Mouse (Mus musculus) lung, embryonic 16.5 days (tissue): Measurements from ENCODE around the gene Carm1. TPM values are rescaled to one million over a fixed set of nuclear protein-coding genes. Genes with fewer than 3 reads are reported as not detected.
"Not testable (repeated sequence)": the region's sequence is repeated elsewhere in the genome, so short reads cannot be mapped to it uniquely, and the experiment has no call there.

Experiments used
- ATAC-seq: fragments of 200-750 bp; cut with Nextera tagmentation; 2 replicates; pipeline ENCODE4 v1.8.0; 2017; ENCODE audit warnings: low read depth, mild to moderate bottlenecking, moderate library complexity
- H3K27ac ChIP-seq: fragments of 300-500 bp; sonication (generic); 2 replicates; pipeline ENCODE4 v1.5.1; 2014; ENCODE audit warnings: mild to moderate bottlenecking, control low read depth, low read length
- H3K27me3 ChIP-seq: fragments of 300-500 bp; sonication (generic); 2 replicates; pipeline ENCODE4 v1.6.1; 2014; ENCODE audit warnings: low read depth, low read length, mixed read lengths; ENCODE audit not compliant: control insufficient read depth, insufficient read depth
- H3K36me3 ChIP-seq: fragments of 300-500 bp; sonication (generic); 2 replicates; pipeline ENCODE4 v1.6.1; 2014; ENCODE audit warnings: low read length; ENCODE audit not compliant: control insufficient read depth, insufficient read depth
- H3K4me1 ChIP-seq: fragments of 300-500 bp; sonication (generic); replicated peaks from 2 replicates; pipeline ENCODE4 v1.6.1; 2014; ENCODE audit warnings: low read length, mixed read lengths; ENCODE audit not compliant: control insufficient read depth, insufficient read depth
- H3K4me2 ChIP-seq: fragments of 300-500 bp; sonication (generic); 2 replicates; pipeline ENCODE4 v1.6.1; 2014; ENCODE audit warnings: low read depth, low read length, control low read depth
- H3K4me3 ChIP-seq: fragments of 300-500 bp; sonication (generic); 2 replicates; pipeline ENCODE4 v1.5.1; 2014; ENCODE audit warnings: mild to moderate bottlenecking, low read length, control low read depth
- H3K9ac ChIP-seq: fragments of 300-500 bp; sonication (generic); 2 replicates; pipeline ENCODE4 v1.6.1; 2014; ENCODE audit warnings: low read length, control low read depth
- H3K9me3 ChIP-seq: fragments of 300-500 bp; sonication (generic); 2 replicates; pipeline ENCODE4 v1.6.1; 2016; ENCODE audit warnings: low read length; ENCODE audit not compliant: control insufficient read depth
- WGBS: fragments of 180-500 bp; shearing (Covaris S2); extraction: QIAGEN DNeasy Blood & Tissue Kit; methylation state at CpG from one replicate; pipeline ENCODE4 v1.1.7; 2014; 5-methylcytosine and 5-hydroxymethylcytosine counted together
- polyA plus RNA-seq: library from polyadenylated mRNA; unstranded; fragments of >200 nt; fragmentation: Nextera tagmentation; extraction: Ambion mirVana; gene quantifications from 2 replicates; pipeline ENCODE4 v1.2.1, GENCODE M21; 2015

Carm1 gene
- polyA plus RNA-seq, 1 experiment from 2014 or later: 20.8 TPM

DNA sequence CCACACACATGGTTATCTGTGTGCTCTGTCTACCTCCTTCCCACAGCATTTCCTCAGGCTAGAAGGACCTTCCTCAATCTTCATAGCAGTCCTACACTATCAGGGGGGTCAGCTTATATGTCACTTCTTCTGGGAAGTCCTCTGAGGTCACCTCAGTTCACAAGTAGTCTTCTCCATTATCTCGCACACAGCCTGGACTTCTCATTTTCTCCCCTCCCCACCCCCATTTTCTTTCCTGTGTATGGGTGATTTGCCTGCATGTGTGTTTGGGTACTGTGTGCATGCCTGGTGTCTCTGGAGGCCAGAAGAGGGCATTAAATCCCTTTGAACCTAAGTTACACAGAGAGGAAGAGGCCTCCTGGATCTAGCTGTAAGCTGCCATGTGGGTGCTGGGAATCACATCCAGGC lies 18.8 kb upstream of the Carm1 start:
- no peaks in the 10 kb centered on the region for H3K4me1 ChIP-seq
- 35% methylated on average over 1 of the region's 1 CpGs for WGBS
- H3K4me3 ChIP-seq: no peak overlapping the region
- no peak overlapping the region for H3K4me2 ChIP-seq
- H3K27me3 ChIP-seq: no peaks in the 10 kb centered on the region
- no peaks in the 10 kb centered on the region for H3K9me3 ChIP-seq
- H3K9ac ChIP-seq: no peak overlapping the region
- no peak overlapping the region for H3K27ac ChIP-seq
- no peaks in the 10 kb centered on the region for H3K36me3 ChIP-seq
- ATAC-seq: no peak

DNA sequence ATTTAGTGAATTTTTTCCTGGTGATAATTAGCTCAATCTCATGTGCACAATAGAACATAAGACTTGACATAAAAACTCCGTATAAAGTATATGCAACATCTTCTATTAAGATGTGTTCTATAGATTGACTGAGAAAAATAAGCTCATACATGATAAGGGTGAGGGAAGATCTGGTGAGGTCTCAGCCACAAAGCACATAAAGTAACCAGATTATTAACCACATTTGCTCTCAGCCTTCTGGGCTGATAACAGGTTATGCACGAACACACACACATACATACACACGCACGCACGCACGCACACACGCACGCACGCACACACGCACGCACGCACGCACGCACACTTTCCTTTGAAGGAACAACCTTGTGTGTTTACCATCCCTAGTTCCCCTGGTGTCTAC lies 10.2 kb upstream of the Carm1 start:
- Histone ChIP-seq H3K9me3 (no peaks in the 10 kb centered on the region), H3K36me3 (no peaks in the 10 kb centered on the region), H3K27me3 (no peaks in the 10 kb centered on the region), H3K4me2 (no peak overlapping the region), H3K4me1 (no peaks in the 10 kb centered on the region), H3K27ac (no peak overlapping the region), H3K4me3 (no peak overlapping the region), H3K9ac (no peak overlapping the region)
- ATAC-seq: no peak
- WGBS: 91% methylated on average over 14 of the region's 14 CpGs

DNA sequence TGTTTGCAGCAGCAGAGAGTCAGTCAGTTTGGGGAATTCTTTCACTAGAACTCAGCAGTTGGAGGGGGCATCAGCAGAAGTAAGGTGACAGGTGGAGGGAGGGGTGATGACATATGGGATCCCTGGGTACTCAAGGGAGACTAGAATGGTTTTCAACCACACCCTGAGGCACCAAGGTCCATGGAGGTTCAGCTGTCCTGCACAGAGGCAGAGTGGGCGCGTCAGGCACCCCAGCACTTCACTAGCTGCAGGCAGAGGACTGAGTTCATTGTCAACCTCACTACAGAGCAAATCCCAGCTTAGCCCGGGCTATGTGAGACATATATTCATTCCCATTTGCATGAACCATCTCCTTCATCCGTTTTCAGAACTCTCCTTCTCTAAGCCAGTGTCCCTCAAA lies 9.7 kb upstream of the Carm1 start:
- Histone ChIP-seq H3K27ac (no peak overlapping the region), H3K9ac (no peak overlapping the region), H3K4me1 (no peaks in the 10 kb centered on the region), H3K9me3 (no peaks in the 10 kb centered on the region), H3K4me2 (no peak overlapping the region), H3K36me3 (no peaks in the 10 kb centered on the region), H3K27me3 (no peaks in the 10 kb centered on the region), H3K4me3 (no peak overlapping the region)
- no peak for ATAC-seq
- 65% methylated on average over 4 of the region's 4 CpGs for whole genome bisulfite sequencing

DNA sequence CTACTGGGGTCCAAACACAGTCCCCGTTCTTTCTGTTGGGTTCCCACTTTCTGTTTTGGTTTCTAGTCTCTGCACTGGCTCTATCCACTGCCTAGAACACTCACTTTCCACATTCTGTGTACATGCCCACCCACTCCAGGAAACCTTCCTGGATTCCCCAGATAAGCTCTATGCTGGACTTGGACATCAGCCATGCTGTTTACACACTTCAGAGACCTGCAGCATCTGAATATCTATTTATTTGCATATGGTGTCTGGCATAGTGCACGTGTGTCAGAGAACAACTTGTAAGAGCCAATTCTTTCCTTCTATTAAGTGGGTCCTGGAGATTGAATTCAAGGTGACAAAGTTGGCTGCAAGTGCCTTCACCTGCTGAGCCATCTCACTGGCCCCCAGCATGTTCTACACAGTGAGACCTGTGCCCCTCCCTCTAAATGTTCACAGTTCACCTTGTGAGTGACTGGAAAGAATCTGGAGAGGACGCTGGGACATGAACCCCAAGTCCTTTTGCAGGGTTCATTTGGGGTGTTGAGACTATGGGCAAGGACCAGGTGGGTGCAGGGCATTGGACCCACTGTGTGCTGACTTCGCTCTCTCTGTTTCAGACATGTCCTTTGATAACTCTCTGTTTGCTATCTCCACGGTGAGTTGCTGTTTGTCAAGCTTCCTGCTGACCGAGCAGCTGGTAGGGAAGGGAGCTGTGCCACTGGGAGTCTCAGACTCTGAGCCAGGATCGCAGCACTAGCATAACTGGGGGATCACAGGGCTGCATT lies 6.5 kb upstream of the Carm1 start:
- no peaks in the 10 kb centered on the region for H3K36me3 ChIP-seq
- no peak overlapping the region for H3K4me3 ChIP-seq
- no peaks in the 10 kb centered on the region for H3K9me3 ChIP-seq
- H3K27me3 ChIP-seq: no peaks in the 10 kb centered on the region
- no peak for ATAC-seq
- no peak overlapping the region for H3K9ac ChIP-seq
- no peak overlapping the region for H3K27ac ChIP-seq
- H3K4me2 ChIP-seq: no peak overlapping the region
- H3K4me1 ChIP-seq: peaks cover 6% of the 10 kb centered on the region
- 57% methylated on average over 7 of the region's 7 CpGs for whole genome bisulfite sequencing

DNA sequence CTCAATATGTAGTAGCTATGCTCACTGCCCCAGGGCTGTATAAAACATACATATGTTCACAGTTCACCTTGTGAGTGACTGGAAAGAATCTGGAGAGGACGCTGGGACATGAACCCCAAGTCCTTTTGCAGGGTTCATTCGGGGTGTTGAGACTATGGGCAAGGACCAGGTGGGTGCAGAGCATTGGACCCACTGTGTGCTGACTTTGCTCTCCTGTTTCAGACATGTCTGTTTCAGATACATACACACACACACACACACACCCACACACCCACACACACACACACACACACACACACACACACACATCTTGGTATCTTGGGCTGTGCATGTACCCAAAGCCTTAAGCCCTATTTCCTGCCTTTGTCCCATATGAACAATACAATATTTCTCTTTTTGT lies 4.7 kb upstream of the Carm1 start:
- not testable (repeated sequence) for H3K36me3 ChIP-seq, H3K9ac ChIP-seq, H3K27ac ChIP-seq, H3K4me1 ChIP-seq, H3K9me3 ChIP-seq, ATAC-seq, H3K4me3 ChIP-seq, H3K27me3 ChIP-seq, H3K4me2 ChIP-seq
- 82% methylated on average over 2 of the region's 2 CpGs for WGBS

DNA sequence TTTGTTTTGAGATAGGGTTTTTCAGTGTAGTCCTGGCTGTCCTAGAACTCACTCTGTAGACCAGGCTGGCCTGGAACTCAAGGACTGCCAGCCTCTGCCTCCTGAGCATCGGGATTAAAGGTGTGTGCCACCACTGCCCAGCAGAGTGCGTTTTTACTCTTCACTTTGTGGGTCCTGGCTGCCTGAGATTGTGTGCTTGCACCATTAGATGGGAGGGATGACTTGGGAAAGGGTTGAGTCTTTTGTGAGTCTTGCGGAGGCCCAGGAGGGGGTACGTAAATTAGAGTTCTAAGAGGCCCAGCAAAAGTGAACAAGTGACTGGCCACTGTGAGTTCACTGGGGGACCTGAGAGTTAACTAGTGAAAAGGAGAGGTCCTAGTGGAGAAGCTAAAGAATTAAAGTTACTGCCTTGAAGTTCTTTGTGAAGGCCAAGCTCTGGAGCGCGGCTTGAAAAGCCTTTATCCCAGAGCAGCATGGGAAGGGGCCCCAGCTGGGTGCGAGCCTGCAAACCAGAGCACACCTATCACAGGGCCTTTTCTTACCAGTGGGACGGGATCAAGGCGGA lies 1.3 kb upstream of the Carm1 start:
- peak; percentile 65 for ATAC-seq
- Histone ChIP-seq H3K9me3 (no peaks in the 10 kb centered on the region), H3K36me3 (peaks cover 6% of the 10 kb centered on the region; the same call in 1 of the 2 replicates), H3K4me3 (peak overlapping the region; percentile 84), H3K4me1 (peaks cover 20% of the 10 kb centered on the region), H3K4me2 (peak overlapping the region; percentile 60), H3K9ac (peak overlapping the region; percentile 73), H3K27ac (peak overlapping the region; percentile 97), H3K27me3 (no peaks in the 10 kb centered on the region)
- WGBS: 8% methylated on average over 9 of the region's 9 CpGs

DNA sequence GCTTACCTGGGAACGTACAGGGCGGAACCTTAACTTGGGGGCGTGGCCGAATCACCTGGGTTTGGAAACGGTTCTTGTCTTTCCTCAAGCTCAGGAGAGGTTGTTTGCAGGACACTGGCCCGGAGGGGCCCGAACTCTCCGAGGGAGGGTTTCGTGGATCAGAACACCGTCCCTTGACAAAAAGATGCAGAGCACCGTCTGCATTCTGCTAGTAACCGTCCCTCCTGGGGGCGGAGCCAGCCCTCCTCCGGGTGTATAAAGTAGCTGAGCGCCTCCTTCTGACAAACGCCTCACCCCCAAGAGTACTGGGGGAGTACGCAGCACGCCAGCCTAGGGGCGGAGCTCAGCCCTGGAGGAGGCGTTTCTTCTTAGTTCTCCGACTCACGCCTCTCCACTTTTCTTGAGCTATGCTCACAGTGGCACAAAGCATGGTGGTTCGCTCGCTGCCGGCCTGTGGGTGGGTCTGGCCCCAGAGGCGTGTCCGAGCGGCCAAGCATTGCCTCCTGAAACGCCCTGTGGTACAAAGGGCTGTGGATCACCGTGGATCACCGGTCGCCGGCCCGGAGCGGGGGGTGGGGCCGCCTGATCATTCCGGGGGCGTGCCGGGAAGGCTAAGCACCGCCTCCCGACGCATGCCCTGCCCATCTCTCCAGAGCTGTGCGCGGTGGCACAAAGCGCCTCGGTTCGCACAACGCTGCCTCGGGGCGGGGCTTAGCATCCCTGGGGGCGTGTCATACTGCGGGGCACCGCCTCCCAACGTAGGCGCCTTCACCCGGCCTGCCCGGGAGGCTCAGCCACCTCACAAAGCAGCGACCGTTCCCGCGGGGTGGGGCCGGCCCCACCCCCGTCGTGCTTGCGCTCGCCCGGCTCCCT lies 542 bp upstream of the Carm1 start:
- Histone ChIP-seq H3K4me1 (peaks cover 20% of the 10 kb centered on the region), H3K9ac (peak overlapping the region; percentile 73), H3K27me3 (no peaks in the 10 kb centered on the region), H3K4me2 (peak overlapping the region; percentile 60), H3K36me3 (peaks cover 6% of the 10 kb centered on the region; the same call in 1 of the 2 replicates), H3K27ac (peak overlapping the region; percentile 97), H3K4me3 (peak overlapping the region; percentile 84), H3K9me3 (no peaks in the 10 kb centered on the region)
- peak; percentile 94 for ATAC-seq
- under 1% methylated on average over 66 of the region's 67 CpGs for WGBS

DNA sequence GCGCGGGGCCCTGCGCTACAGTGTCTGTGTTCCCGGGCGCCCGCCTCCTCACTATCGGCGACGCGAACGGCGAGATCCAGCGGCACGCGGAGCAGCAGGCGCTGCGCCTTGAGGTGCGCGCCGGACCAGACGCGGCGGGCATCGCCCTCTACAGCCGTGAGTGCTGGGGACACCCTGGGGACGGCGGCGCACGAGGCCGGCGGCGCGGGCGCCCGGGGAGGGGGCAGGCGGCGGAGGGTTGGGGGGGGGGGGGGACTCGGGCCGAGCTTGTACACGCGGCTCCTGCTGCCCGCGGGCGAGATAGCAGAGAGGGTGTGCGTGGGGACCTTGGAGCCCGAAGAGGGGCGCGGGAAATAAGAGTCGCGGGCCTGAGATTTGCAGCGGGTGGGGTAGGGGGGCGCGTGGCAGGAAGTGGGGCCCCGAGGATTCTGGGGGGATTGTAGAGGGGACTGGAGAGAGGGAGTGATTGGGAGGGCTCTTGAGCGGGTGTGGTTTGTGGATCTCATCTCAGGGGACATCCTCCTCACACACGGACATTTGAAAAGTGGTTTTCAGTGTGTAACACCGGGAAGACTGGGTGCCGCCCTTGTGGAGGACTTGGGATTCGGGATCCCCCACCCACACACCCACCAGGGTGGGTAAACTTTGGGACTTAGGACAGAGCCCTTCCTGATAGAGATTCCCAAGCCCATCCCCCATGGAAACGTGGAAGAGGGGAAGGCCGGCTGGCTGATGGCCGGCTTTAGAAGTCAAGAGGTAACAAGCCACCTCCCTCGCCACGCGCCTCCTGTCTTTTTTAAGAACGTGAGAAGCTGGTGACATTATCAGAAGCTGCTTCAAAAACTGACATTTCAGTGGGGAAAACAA lies 614 bp downstream of the Carm1 start:
- Histone ChIP-seq H3K4me2 (peak overlapping the region; percentile 90), H3K9me3 (no peaks in the 10 kb centered on the region), H3K36me3 (peaks cover 6% of the 10 kb centered on the region; the same call in 1 of the 2 replicates), H3K4me3 (peak overlapping the region; percentile 84), H3K27ac (peak overlapping the region; percentile 97), H3K27me3 (no peaks in the 10 kb centered on the region), H3K9ac (peak overlapping the region; percentile 96), H3K4me1 (peaks cover 20% of the 10 kb centered on the region)
- ATAC-seq: peak; percentile 21
- under 1% methylated on average over 39 of the region's 66 CpGs for WGBS
